Mouse (Mus musculus) ZHBTc4 (cell line): Measurements from ENCODE around the gene Manea.
"Not testable (repeated sequence)": the region's sequence is repeated elsewhere in the genome, so short reads cannot be mapped to it uniquely, and the experiment has no call there.

Experiments
- DNase-seq: peaks from one replicate; pipeline ENCODE4 v3.0.0-alpha.2; 2011; ENCODE audit warnings: low read depth, low spot score

Gene Manea

DNA sequence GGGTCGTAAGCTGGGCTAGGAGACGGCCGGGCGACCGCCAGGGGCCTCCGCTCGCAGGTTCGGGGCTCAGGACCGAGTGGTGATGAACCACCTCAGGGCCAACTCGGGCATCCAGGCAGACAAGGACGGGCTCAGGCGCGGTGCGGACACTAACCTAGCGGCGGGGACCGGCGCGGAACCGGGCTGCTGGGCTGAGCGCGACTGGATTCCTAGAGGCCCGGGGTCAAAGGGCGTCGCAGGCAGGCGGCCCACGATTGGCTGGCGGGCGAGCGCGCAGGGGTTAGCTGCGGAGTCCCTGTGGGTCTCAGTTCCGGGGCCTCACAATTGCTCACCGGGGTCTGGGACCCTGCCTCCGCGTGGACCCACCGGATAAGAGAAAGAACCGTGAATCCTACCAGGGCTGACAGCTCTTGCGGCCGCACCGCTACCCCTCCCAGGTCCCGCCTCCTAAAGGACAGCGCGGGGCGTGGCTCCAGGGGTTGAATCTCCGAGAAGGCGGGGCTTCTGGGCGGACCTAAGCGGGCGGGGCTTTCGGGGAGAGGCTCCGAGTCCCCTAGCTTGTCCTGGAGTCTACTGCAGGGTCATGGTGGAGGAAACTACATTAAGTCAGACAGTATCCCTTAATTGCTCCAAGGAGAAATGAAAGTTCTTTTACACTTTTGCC, at the start of gene Manea:
Manea (minus strand) TSS at position 449 of the 664 bp plus-strand sequence.
- peak; percentile 97 for DNase-seq

DNA sequence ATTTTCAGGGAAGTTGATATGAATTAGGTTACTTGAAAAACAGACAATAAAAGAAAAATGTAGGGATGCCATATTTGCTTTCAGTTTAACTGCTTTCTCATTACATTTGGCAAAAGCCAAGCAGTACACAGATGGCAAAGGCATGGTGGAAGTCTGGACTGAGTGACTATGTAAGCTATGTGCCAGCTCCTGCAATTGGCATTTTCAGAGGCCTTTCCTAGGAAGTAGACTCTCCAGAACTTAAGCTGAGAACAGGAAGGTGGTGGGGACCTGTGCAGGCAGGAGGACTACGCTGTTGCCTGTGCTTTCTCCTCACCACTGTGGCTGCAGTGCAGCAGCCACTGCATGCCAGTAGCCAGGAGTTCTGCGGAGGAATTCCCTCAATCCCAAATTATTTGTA, 7.9 kb upstream of the Manea start:
- DNase-seq: no peak

DNA sequence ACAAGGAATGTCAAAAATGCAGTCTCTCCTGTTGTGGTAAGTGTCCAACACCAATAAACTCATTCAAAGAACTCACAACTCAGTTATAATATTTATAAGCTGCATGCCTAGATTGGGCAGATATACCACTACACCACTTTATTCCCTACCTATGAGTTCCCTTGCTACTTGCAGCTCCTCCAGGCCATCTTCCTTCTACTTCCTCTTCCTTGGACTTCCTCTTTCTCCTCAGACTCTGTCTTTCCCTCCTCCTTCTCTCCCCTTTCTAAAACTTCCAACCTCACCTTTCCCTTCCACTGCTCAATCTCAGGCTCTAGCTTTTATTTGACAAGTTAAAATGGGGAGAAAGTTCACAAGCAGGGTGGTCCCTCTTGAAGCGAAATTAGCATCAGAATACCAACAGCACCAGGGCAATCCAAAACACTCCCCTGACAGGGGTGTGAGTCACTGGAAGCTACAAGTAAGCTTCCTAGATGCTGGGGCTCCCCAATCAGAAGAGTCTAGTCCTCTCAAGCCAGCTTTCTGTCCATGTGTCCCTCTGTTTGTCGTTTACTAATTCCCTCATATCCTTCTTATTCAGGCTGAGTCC, 7.0 kb upstream of the Manea start:
- peak; percentile 83 for DNase-seq

DNA sequence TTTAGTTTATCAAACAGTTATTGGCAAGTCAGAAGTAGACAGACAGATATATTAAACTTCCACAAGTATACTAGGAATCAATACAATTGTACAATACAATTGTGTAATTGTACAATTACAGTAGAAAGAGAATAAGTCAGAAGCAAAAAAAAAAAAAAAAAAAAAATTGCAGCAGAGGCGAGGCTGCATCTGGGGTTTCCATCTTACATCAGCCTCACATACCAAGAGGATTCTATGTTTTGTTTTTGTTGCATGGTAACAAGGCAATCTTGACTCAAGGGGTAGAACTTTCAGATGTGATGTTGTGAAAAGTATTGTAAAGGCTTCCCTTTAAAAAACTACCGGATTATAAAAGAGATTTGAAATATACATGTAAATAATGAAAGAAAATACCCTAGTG, 548 bp upstream of the Manea start:
- no peak for DNase-seq

DNA sequence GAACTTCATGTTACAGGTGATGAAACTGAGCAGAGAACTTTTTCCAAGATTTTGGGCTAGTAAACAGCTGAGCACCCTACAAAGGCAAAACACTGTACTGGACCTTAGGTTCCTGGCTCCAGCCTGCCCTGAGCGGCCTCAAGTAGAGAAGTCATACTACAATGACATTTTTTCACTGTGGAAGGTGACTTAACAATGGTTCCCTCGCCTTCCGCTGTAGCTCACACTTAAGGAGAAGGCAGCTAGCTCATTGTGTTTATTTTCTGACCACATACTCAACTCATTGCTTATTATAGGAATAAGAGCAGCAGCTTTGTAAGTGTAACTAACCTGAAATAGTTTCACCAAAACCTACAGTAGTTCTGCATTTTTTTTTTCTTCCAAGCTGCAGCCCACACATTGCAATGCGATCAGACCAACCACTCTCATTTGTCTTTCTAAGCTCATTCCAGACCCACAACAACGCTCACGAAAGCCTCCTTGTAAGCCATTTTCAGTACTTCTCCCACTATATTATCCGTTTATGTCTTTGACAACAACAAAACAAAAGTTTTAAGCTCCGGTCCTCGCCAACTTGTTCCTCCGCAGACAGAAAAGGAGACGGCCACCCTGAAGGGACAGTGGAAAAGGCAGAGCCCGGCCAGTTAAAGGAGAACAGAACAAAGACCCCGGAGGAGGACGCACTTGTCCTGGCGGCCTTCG, 799 bp downstream of the Manea start:
- peak; percentile 40 for DNase-seq

DNA sequence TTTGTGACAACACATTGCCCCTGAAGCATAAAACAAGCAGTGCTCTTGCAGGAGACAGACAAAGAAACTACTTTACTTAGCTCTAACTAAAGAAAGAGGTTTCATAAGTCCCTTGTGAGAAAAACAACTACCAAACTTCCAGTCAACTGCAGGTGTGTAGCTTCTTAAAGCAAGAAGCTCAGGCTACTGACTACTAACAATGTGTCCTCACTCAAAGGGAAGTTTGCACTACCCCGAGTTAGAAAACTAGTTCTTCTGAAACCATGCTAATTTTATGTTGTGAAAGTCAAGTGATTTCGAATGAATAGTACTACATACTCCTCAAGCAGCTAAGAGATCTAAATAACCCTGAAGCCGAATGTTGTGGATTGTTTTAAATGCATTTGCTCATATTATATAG, 1.6 kb downstream of the Manea start:
- no peak for DNase-seq

DNA sequence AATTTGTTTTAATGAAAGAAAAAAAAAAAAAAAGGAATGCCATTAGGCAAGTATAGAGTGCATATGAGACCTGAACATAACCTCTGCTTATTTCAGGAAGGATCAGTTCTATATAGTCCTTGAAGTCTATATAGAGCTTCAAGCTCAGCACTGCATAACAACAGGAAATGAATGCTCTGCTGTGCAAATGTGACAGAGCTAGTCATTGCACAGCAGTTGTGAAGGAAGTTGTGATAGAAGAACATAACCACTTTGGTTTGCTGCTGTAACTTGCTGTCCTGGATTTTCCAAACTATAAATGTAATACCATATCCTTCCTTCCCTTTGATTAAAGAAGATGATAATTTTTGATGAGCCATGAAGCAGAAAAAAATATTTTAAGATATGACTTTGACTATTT, 4.3 kb downstream of the Manea start:
- DNase-seq: no peak

DNA sequence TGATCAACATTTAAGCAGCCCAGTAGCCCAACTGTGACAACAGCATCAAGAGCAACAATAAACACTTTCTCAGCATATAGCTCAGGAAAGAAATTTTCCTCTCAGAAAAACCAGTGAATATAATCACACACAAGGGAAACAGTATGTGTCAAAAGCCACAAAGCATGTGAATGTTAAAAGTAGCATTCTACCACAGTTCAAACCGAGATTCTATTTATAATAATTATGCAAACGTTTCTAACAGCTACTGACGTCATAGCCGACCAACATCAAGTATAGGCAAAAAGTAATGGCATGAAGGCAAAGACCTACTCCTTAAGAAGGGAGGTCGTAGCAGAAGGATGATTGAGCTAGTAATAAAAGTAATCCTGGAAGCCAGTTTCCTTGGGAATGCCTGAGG, 8.1 kb downstream of the Manea start:
- DNase-seq: no peak

DNA sequence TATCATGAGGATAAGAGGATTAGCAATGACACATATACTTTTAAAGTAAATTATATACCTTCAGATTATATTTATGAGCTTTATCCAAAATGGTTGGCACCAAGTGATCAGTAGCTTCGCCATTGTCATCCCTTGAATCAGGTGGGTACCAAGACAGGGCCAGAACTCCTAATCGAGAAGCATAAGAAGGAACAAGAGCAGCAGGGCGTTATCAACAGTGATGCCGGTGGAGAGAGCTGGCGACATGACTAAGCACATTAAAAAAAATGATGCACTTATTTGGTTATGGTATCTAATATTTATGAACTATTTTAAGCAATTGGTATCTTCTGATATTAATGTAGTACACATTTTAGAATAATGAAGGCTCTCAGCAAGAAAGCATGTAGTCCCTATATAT, 10.1 kb downstream of the Manea start:
- no peak for DNase-seq

DNA sequence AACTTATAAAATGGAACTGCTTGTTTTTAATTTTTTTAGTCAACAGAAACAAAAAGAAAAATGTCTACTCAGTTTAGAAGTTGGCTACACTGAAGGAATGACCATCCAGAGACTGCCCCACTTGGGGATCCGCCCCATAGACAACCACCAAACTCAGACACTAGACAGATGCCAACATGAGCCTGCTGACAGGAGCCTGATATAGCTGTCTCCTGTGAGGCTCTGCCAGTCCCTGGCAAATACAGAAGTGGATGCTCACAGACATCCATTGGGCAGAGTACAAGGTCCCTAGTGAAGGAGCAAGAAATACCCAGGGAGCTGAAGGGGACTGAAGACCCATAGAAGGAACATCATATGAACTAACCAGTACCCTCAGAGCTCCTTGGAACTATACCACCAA, 42.0 kb downstream of the Manea start:
- DNase-seq: not testable (repeated sequence)

DNA sequence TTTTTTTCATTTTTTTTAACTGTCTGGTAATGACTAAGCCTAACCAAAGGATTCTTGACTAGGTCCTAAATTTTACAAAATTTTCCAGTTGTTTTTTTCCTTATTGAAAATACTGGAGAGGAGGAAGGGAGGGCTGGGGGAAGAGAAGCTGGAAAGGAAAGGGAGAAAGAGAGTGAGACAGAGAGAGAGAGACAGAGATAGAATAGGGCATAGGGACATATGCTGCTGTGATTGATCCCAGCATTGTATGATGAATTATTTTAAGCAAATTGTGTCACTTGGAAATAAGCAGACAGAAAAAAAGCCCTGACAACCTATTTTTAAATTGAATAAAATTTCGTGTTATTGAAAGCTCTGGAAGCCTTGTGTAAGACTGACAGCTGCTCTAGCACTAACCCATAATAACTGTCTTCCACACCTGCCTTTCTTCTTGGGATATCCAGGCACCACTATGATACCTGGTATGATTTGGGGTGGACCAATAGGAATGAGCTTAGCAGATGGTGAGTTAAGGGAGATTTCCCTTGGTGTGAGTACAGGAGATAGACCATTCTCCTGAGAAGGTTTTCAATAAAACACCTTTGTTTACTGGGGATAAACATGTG, 69.5 kb downstream of the Manea start:
- DNase-seq: no peak

DNA sequence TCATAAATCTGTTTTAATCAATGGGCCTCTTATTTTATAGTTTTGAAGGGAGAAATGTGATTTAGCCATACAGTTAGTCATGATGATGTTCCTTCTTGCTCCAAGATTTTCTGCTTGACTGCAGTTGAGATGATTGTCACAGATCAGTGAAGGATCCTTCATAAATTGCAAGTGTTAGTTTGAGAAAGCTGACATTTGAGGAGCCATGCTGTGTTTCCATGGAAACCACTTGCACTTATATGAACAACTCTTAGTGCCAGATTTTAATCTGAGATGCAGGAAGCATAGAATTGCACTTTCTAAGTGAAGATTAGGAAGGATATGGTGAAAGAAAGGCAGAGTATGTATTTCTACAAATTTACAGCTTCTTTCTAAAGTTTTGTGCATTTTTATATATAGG, 70.4 kb downstream of the Manea start:
- DNase-seq: no peak

DNA sequence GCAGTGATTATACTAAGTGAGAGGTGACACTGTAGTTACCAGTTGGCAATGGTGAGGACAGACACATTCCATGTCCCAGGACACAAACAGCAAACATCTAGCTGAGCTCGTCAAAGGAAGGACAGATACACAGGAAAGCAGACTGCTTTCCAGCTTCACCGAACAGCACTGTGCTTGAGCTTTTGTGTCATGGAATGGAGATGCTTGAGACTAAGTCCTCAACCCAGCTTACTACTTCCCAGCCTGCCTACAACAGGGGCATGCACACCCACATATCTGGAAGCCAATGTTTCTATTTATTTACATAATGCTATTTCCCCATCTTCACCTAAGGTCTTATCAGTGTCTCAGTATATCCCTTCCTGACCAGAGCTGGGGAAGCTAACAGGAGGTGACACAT, 70.9 kb downstream of the Manea start:
- no peak for DNase-seq
